Mouse (Mus musculus) regulatory T cell (primary cell): ENCODE results near the gene Gpn3.

Source experiments
- in situ Hi-C: fragments of 300-600 bp; cut with MboI, MseI; formaldehyde crosslinking; loops from one replicate; pipeline ENCODE4 v1.15.1; 2025; ENCODE audit warnings: high pct_unique_total_duplicates

The Gpn3 gene

GRCm38 (mm10) chr5:122421271-122422068, 49.8 kb downstream of the Gpn3 start, which contains the start of gene Anapc7:
TSS of gene Anapc7 (plus strand) at chr5:122421693.
- in situ Hi-C loops, result no loop called here

DNA sequence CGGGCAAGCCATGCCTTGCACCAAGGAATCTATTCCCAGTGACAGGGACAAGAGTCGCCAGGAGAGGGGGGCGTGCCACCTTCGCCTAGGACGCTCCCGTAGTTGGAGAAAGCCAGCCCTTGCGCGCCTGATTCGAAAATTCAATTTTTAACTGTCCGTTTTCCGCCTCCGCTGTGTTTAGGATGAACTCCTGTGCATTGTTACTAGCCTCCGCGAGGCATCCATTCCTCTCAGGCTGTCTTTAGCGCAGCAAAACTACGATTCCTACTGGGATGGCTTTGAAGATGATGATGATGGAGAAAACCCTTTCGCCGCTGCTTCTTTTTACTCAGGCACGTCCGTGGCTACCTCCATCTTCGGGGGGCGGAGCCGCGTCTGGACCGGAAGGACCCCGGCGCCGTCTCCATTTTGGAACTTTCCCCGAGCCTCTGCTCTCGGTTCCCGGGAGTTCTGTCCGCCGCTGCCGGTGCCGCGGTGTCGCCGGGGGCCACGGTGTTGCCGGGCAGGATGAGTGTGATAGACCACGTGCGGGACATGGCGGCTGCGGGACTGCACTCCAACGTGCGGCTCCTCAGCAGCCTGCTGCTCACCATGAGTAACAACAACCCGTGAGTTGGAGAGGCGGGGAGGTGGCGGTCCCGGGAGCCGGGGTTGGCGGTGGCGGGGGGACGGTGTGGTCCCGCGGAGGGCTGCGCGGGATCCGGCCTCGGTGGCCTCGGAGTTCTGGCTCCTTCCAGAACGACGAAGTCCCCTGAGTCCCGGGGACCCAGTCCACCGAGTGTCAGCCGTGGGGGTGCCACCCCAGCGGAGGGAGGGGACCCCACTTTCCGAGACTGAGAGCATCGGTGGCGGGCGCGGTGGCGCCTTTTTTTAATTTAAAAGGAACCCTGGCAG, 50.6 kb downstream of the Gpn3 start:
- in situ Hi-C loops, result no loop called here

- in situ Hi-C loops, result no loop called here
Measured at GRCm38 (mm10) chr5:122423083-122423482, 51.4 kb downstream of the Gpn3 start.

DNA sequence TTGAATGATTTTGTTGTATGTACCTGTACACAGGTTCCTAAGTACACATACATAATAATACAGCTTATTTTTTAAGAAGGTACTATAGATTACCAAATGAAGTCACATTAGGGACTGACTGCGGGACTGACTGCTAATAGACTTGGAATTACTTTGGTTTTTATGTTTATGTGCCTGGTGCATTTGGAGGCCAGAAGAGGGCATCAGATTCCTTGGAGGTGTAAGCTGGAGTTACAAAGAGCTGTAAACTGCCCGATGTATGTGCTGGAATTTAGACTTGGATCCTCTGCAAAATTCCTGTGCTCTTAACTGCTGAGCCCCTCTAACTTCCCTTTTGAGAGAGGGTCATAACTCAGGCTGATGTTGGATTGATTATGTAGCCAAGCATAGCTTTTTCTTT, 53.9 kb downstream of the Gpn3 start:
- in situ Hi-C loops, result no loop called here

DNA sequence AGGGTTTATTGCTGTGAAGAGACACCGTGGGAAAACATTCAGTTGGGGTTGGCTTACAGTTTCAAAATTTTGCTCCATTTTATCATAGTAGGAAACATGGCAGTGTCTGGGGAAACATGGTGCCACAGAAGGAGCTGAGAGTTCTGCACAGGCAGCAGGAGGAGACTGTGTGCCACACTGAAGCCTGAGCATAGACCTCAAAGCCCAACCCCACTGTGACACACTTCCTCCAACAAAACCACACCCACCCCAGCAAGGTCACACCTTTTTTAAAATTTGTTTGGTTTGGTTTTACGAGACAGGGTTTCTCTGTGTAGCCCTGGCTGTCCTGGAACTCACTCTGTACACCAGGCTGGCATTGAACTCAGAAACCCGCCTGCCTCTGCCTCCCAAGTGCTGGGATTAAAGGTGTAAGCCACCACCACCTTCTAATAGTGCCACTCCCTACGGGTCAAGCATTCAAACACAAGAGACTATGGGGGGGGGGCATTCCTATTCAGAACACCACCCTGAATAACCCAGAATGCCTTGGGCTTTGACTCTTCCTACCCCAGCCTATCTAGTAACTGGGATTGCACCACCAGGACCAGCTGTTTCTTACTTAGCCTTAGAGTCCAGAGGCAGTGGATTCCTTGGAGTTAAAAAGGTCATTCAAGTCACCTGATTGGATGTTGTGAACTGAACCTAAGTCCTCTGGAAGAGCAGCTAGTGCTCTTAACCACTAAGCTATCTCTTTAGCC, 58.5 kb downstream of the Gpn3 start:
- in situ Hi-C loops, result no loop called here

GRCm38 (mm10) chr5:122431221-122431620, 59.5 kb downstream of the Gpn3 start:
- in situ Hi-C loops, result no loop called here
